Mouse (Mus musculus): Measurements from ENCODE around the gene Cyp2w1. TPM values are rescaled to one million over a fixed set of nuclear protein-coding genes. Genes with fewer than 3 reads are reported as not detected.

Cyp2w1 gene
- polyA plus RNA-seq, 1 experiment from 2014 or later = 4.8 TPM

GRCm38 (mm10) chr5:139383234-139383633 is 30.8 kb downstream of the Cyp2w1 start:
- Histone ChIP-seq H3K27ac (replicated peaks) (no peak overlapping the region), H3K36me3 (ENCODE audit: control insufficient read depth, insufficient read depth, low read length) (no peaks in the 10 kb centered on the region), H3K4me2 (replicated peaks; ENCODE audit: low read depth) (no peak overlapping the region), H3K9ac (ENCODE audit: low read length) (no peak overlapping the region), H3K27me3 (ENCODE audit: control insufficient read depth, insufficient read depth, low read length) (no peaks in the 10 kb centered on the region), H3K4me1 (replicated peaks; ENCODE audit: control insufficient read depth, insufficient read depth) (peaks cover 15% of the 10 kb centered on the region; the same call in 1 of the 2 replicates), H3K4me3 (ENCODE audit: low read depth, low read length) (no peak overlapping the region), H3K9me3 (ENCODE audit: control insufficient read depth, low read length) (no peaks in the 10 kb centered on the region)
- ATAC-seq (ENCODE audit: low FRiP score, low TSS enrichment) (no peak), DNase-seq (ENCODE audit: low spot score) (no peak)
- WGBS = 82% methylated on average over 9 of the region's 9 CpGs
- TF ChIP-seq CTCF (IDR thresholded peaks at IDR 0.05; ENCODE audit: low read depth) (no peak), EP300 (optimal IDR thresholded peaks at IDR 0.05) (no peak)

GRCm38 (mm10) chr5:139384531-139384930 is 32.1 kb downstream of the Cyp2w1 start:
- Histone ChIP-seq H3K4me1 (replicated peaks; ENCODE audit: control insufficient read depth, insufficient read depth) (peaks cover 16% of the 10 kb centered on the region), H3K27ac (replicated peaks) (no peak overlapping the region), H3K9ac (ENCODE audit: low read length) (no peak overlapping the region), H3K27me3 (ENCODE audit: control insufficient read depth, insufficient read depth, low read length) (no peaks in the 10 kb centered on the region), H3K4me2 (replicated peaks; ENCODE audit: low read depth) (no peak overlapping the region), H3K36me3 (ENCODE audit: control insufficient read depth, insufficient read depth, low read length) (no peaks in the 10 kb centered on the region), H3K4me3 (ENCODE audit: low read depth, low read length) (no peak overlapping the region), H3K9me3 (ENCODE audit: control insufficient read depth, low read length) (no peaks in the 10 kb centered on the region)
- DNase-seq (ENCODE audit: low spot score) = no peak
- no peak for ATAC-seq (ENCODE audit: low FRiP score, low TSS enrichment)
- 33% methylated on average over 10 of the region's 10 CpGs for WGBS
- TF ChIP-seq EP300 (optimal IDR thresholded peaks at IDR 0.05) (no peak), CTCF (IDR thresholded peaks at IDR 0.05; ENCODE audit: low read depth) (no peak)

DNA sequence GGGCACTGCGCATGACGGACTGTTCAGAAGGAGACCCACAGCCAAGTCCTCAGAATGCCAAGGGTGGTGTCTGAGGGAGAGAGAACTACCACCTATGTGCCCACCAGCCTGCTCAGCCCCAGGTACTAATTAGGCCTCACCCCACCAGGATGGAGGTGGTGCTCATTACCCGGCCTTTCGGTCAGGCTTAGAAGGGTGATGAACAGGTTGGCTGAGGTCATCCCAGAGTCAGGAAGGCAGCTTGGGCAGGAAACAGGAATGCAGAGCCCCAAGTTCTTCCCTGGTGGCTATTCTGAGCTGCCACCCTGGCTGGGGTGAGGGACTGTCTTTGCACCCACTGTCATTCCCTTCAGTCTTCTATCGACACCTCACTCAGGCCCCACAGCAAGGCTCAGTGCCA is 33.6 kb downstream of the Cyp2w1 start:
- no peaks in the 10 kb centered on the region for H3K27me3 ChIP-seq (ENCODE audit: control insufficient read depth, insufficient read depth, low read length)
- no peak for DNase-seq (ENCODE audit: low spot score)
- no peak for ATAC-seq (ENCODE audit: low FRiP score, low TSS enrichment)
- peaks cover 14% of the 10 kb centered on the region for H3K4me1 ChIP-seq (replicated peaks; ENCODE audit: control insufficient read depth, insufficient read depth)
- H3K9ac ChIP-seq (ENCODE audit: low read length) = no peak overlapping the region
- TF ChIP-seq CTCF (IDR thresholded peaks at IDR 0.05; ENCODE audit: low read depth) (no peak), EP300 (optimal IDR thresholded peaks at IDR 0.05) (no peak)
- no peaks in the 10 kb centered on the region for H3K36me3 ChIP-seq (ENCODE audit: control insufficient read depth, insufficient read depth, low read length)
- 90% methylated on average over 5 of the region's 5 CpGs for WGBS
- no peak overlapping the region for H3K4me3 ChIP-seq (ENCODE audit: low read depth, low read length)
- no peaks in the 10 kb centered on the region for H3K9me3 ChIP-seq (ENCODE audit: control insufficient read depth, low read length)
- no peak overlapping the region for H3K27ac ChIP-seq (replicated peaks)
- no peak overlapping the region for H3K4me2 ChIP-seq (replicated peaks; ENCODE audit: low read depth)

GRCm38 (mm10) chr5:139387329-139388194 is 35.1 kb downstream of the Cyp2w1 start:
- Histone ChIP-seq H3K4me2 (replicated peaks; ENCODE audit: low read depth) (no peak overlapping the region), H3K27ac (replicated peaks) (peak overlapping the region; percentile 82; the same call in 1 of the 2 replicates), H3K27me3 (ENCODE audit: control insufficient read depth, insufficient read depth, low read length) (no peaks in the 10 kb centered on the region), H3K4me3 (ENCODE audit: low read depth, low read length) (no peak overlapping the region), H3K9me3 (ENCODE audit: control insufficient read depth, low read length) (no peaks in the 10 kb centered on the region), H3K4me1 (replicated peaks; ENCODE audit: control insufficient read depth, insufficient read depth) (peaks cover 9% of the 10 kb centered on the region), H3K36me3 (ENCODE audit: control insufficient read depth, insufficient read depth, low read length) (no peaks in the 10 kb centered on the region), H3K9ac (ENCODE audit: low read length) (0 out of 2 replicates have a peak overlapping the region, but pooled peaks have one; percentile 4)
- WGBS = 84% methylated on average over 10 of the region's 10 CpGs
- no peak for TF ChIP-seq EP300 (optimal IDR thresholded peaks at IDR 0.05)
- TF ChIP-seq CTCF (IDR thresholded peaks at IDR 0.05; ENCODE audit: low read depth) = no peak
- ATAC-seq (ENCODE audit: low FRiP score, low TSS enrichment) (no peak), DNase-seq (ENCODE audit: low spot score) (peak; percentile 45)

DNA sequence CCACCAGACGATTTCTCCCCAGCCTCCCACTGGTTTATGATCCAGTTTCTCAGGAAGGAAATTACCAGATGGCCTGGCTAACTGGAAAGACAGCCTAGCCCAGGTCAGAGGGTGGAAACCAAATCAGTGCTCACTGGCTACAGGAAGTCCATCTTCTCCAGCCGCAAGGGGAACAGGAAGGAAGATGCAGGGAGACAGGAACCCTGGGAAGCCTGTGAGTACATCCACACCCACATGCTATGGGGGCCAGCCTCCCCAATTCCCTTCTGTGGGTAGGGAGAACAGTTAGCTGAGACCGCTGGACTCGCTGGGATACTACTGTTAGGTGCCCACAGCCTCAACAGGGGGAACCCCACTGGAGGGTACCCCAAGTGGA is 35.8 kb downstream of the Cyp2w1 start:
- ATAC-seq (ENCODE audit: low FRiP score, low TSS enrichment) = no peak
- H3K9ac ChIP-seq (ENCODE audit: low read length) = 0 out of 2 replicates have a peak overlapping the region, but pooled peaks have one; percentile 4

More for the DNA sequence above, 35.8 kb downstream of the Cyp2w1 start:
- no peaks in the 10 kb centered on the region for H3K36me3 ChIP-seq (ENCODE audit: control insufficient read depth, insufficient read depth, low read length)
- no peaks in the 10 kb centered on the region for H3K9me3 ChIP-seq (ENCODE audit: control insufficient read depth, low read length)
- 56% methylated on average over 4 of the region's 4 CpGs for WGBS
- H3K4me1 ChIP-seq (replicated peaks; ENCODE audit: control insufficient read depth, insufficient read depth) = peaks cover 9% of the 10 kb centered on the region
- no peak overlapping the region for H3K4me2 ChIP-seq (replicated peaks; ENCODE audit: low read depth)
- no peaks in the 10 kb centered on the region for H3K27me3 ChIP-seq (ENCODE audit: control insufficient read depth, insufficient read depth, low read length)
- TF ChIP-seq CTCF (IDR thresholded peaks at IDR 0.05; ENCODE audit: low read depth) (no peak), EP300 (optimal IDR thresholded peaks at IDR 0.05) (no peak)
- H3K4me3 ChIP-seq (ENCODE audit: low read depth, low read length) = no peak overlapping the region
- H3K27ac ChIP-seq (replicated peaks) = peak overlapping the region; percentile 82
- no peak for DNase-seq (ENCODE audit: low spot score)
